Mouse (Mus musculus) midbrain, postnatal 0 days (tissue): Measurements from ENCODE around the gene Zfp513. TPM values are rescaled to one million over a fixed set of nuclear protein-coding genes. Genes with fewer than 3 reads are reported as not detected.

Source experiments
- ATAC-seq: fragments of 200-750 bp; cut with Nextera tagmentation; 2 replicates; pipeline ENCODE4 v1.8.0; 2017; ENCODE audit warnings: moderate number of reproducible peaks, mild to moderate bottlenecking, moderate TSS enrichment, moderate library complexity; ENCODE audit not compliant: low FRiP score
- DNase-seq: peaks from one replicate; pipeline ENCODE4 v3.0.0-alpha.2; 2015; ENCODE audit warnings: low spot score
- H3K27ac ChIP-seq: fragments of 300-500 bp; sonication (generic); 2 replicates; pipeline ENCODE4 v1.5.1; 2014; ENCODE audit warnings: low read depth, mild to moderate bottlenecking, low read length, mixed read lengths
- H3K27me3 ChIP-seq: fragments of 300-500 bp; sonication (generic); 2 replicates; pipeline ENCODE4 v1.6.1; 2014; ENCODE audit warnings: low read length, control low read depth, mixed read lengths; ENCODE audit not compliant: insufficient read depth
- H3K36me3 ChIP-seq: fragments of 300-500 bp; sonication (generic); 2 replicates; pipeline ENCODE4 v1.6.1; 2014; ENCODE audit warnings: low read length, control low read depth, mixed read lengths; ENCODE audit not compliant: insufficient read depth
- H3K4me1 ChIP-seq: fragments of 300-500 bp; sonication (generic); 2 replicates; pipeline ENCODE4 v1.6.1; 2014; ENCODE audit warnings: mild to moderate bottlenecking, control low read depth, antibody characterized with exemption, low read length, mixed read lengths; ENCODE audit not compliant: insufficient read depth
- H3K4me2 ChIP-seq: fragments of 300-500 bp; sonication (generic); 2 replicates; pipeline ENCODE4 v1.6.1; 2014; ENCODE audit warnings: low read depth, mild to moderate bottlenecking, low read length, mixed read lengths; ENCODE audit not compliant: poor library complexity, severe bottlenecking
- H3K4me3 ChIP-seq: fragments of 300-500 bp; sonication (generic); 2 replicates; pipeline ENCODE4 v1.5.1; 2014; ENCODE audit warnings: low read depth, mild to moderate bottlenecking, low read length, moderate library complexity
- H3K9ac ChIP-seq: fragments of 300-500 bp; sonication (generic); replicated peaks from 2 replicates; pipeline ENCODE4 v1.6.1; 2014; ENCODE audit warnings: mild to moderate bottlenecking, low read length, moderate library complexity, mixed read lengths; ENCODE audit not compliant: poor library complexity, severe bottlenecking
- H3K9me3 ChIP-seq: fragments of 300-500 bp; sonication (generic); 2 replicates; pipeline ENCODE4 v1.6.1; 2016; ENCODE audit warnings: low read length, control low read depth
- CTCF ChIP-seq: IDR thresholded peaks from 2 replicates; pipeline ENCODE4 v1.5.1; 2016; ENCODE audit warnings: antibody characterized with exemption, mild to moderate bottlenecking
- WGBS: fragments of 180-500 bp; shearing (Covaris S2); extraction: QIAGEN DNeasy Blood & Tissue Kit; methylation state at CpG from one replicate; pipeline ENCODE4 v1.1.7; 2014; 5-methylcytosine and 5-hydroxymethylcytosine counted together
- polyA plus RNA-seq: library from polyadenylated mRNA; unstranded; fragments of >200 nt; fragmentation: Nextera tagmentation; extraction: Ambion mirVana; gene quantifications from 2 replicates; pipeline ENCODE4 v1.2.1, GENCODE M21; 2015
- total RNA-seq: library from RNA; depleted of rRNA; stranded (reverse); fragments of >200 nt; gene quantifications from 2 replicates; pipeline ENCODE4 v1.2.3, GENCODE M21; 2014; rRNA removed

The Zfp513 gene
- total and polyA plus RNA-seq, 2 experiments from 2014 or later = 6.4 to 11.1 TPM

GRCm38 (mm10) chr5:31149781-31150180, 52.3 kb downstream of the Zfp513 start:
- Histone ChIP-seq H3K27ac (no peak overlapping the region), H3K4me1 (peaks cover 5% of the 10 kb centered on the region; the same call in 1 of the 2 replicates), H3K4me2 (no peak overlapping the region), H3K9ac (no peak overlapping the region), H3K36me3 (0 out of 2 replicates have a peak, but pooled peaks cover 2% of the 10 kb centered on the region), H3K4me3 (no peak overlapping the region), H3K9me3 (no peaks in the 10 kb centered on the region), H3K27me3 (no peaks in the 10 kb centered on the region)
- ATAC-seq (no peak), DNase-seq (no peak)
- 92% methylated on average over 4 of the region's 4 CpGs for WGBS
- no peak for TF ChIP-seq CTCF

Other genes with a start within 250 kb of the Zfp513 start
- 37.6 and 37.7 TPM in 2 replicates for gene Preb, start 241.9 kb downstream of the Zfp513 start, total RNA-seq
- 89.6 and 101 TPM in 2 replicates for gene Preb, start 241.9 kb downstream of the Zfp513 start, polyA plus RNA-seq
- gene Tcf23, start 233.6 kb downstream of the Zfp513 start, total RNA-seq = 0.05 TPM in 1 of 2 replicates, not detected in the other
- gene Tcf23, start 233.6 kb downstream of the Zfp513 start, polyA plus RNA-seq = 0.07 and 0.09 TPM in 2 replicates
- 138 and 155 TPM in 2 replicates for gene Atraid, start 154.0 kb downstream of the Zfp513 start, total RNA-seq
- 235 and 243 TPM in 2 replicates for gene Atraid, start 154.0 kb downstream of the Zfp513 start, polyA plus RNA-seq
- gene Slc5a6, start 153.4 kb downstream of the Zfp513 start, total RNA-seq = 43.8 and 44.9 TPM in 2 replicates
- gene Slc5a6, start 153.4 kb downstream of the Zfp513 start, polyA plus RNA-seq = 32.3 and 33.0 TPM in 2 replicates
- gene Cad, start 147.5 kb downstream of the Zfp513 start, total RNA-seq = 39.5 and 44.8 TPM in 2 replicates
- 6.7 and 7.8 TPM in 2 replicates for gene Cad, start 147.5 kb downstream of the Zfp513 start, polyA plus RNA-seq
- not detected in 2 replicates for gene Dnajc5g, start 96.0 kb downstream of the Zfp513 start, total RNA-seq
- gene Dnajc5g, start 96.0 kb downstream of the Zfp513 start, polyA plus RNA-seq = not detected in 2 replicates
- gene Slc30a3, start 94.1 kb downstream of the Zfp513 start, total RNA-seq = 19.3 and 24.1 TPM in 2 replicates
- gene Slc30a3, start 94.1 kb downstream of the Zfp513 start, polyA plus RNA-seq = 14.0 and 20.6 TPM in 2 replicates
- 0.33 TPM in 1 of 2 replicates, not detected in the other for gene Trim54, start 85.6 kb downstream of the Zfp513 start, total RNA-seq
- gene Trim54, start 85.6 kb downstream of the Zfp513 start, polyA plus RNA-seq = not detected in 2 replicates
- gene Ucn, start 63.5 kb downstream of the Zfp513 start, total RNA-seq = not detected in 2 replicates
- gene Ucn, start 63.5 kb downstream of the Zfp513 start, polyA plus RNA-seq = not detected in 2 replicates
- gene Mpv17, start 48.1 kb downstream of the Zfp513 start, total RNA-seq = 42.5 and 65.5 TPM in 2 replicates
- gene Mpv17, start 48.1 kb downstream of the Zfp513 start, polyA plus RNA-seq = 38.8 and 41.8 TPM in 2 replicates
- gene Gm29609, start 22.4 kb downstream of the Zfp513 start, total RNA-seq = 3.1 and 4.3 TPM in 2 replicates
- 1.9 and 2.2 TPM in 2 replicates for gene Gm29609, start 22.4 kb downstream of the Zfp513 start, polyA plus RNA-seq
- 45.2 and 46.4 TPM in 2 replicates for gene Gtf3c2, start 22.2 kb downstream of the Zfp513 start, total RNA-seq
- gene Gtf3c2, start 22.2 kb downstream of the Zfp513 start, polyA plus RNA-seq = 46.1 and 49.0 TPM in 2 replicates
- 88.3 and 95.2 TPM in 2 replicates for gene Snx17, start 9.1 kb downstream of the Zfp513 start, total RNA-seq
- 103 and 104 TPM in 2 replicates for gene Snx17, start 9.1 kb downstream of the Zfp513 start, polyA plus RNA-seq
- gene Eif2b4, start 8.9 kb downstream of the Zfp513 start, total RNA-seq = 29.7 and 34.0 TPM in 2 replicates
- 84.3 and 93.4 TPM in 2 replicates for gene Eif2b4, start 8.9 kb downstream of the Zfp513 start, polyA plus RNA-seq
- gene Ppm1g, start 18.4 kb upstream of the Zfp513 start, total RNA-seq = 87.0 and 95.6 TPM in 2 replicates
- 170 and 183 TPM in 2 replicates for gene Ppm1g, start 18.4 kb upstream of the Zfp513 start, polyA plus RNA-seq
- 120 and 126 TPM in 2 replicates for gene Nrbp1, start 38.6 kb upstream of the Zfp513 start, total RNA-seq
- 138 and 149 TPM in 2 replicates for gene Nrbp1, start 38.6 kb upstream of the Zfp513 start, polyA plus RNA-seq
- gene Gm9970, start 38.9 kb upstream of the Zfp513 start, total RNA-seq = not detected in 2 replicates
- 0.34 and 0.93 TPM in 2 replicates for gene Gm9970, start 38.9 kb upstream of the Zfp513 start, polyA plus RNA-seq
- gene Krtcap3, start 49.4 kb upstream of the Zfp513 start, total RNA-seq = 1.2 and 2.5 TPM in 2 replicates
- 1.5 and 3.4 TPM in 2 replicates for gene Krtcap3, start 49.4 kb upstream of the Zfp513 start, polyA plus RNA-seq
- gene Ift172, start 88.8 kb upstream of the Zfp513 start, total RNA-seq = 28.2 and 45.8 TPM in 2 replicates
- gene Ift172, start 88.8 kb upstream of the Zfp513 start, polyA plus RNA-seq = 16.5 and 17.7 TPM in 2 replicates
- 155 and 188 TPM in 2 replicates for gene Fndc4, start 93.8 kb upstream of the Zfp513 start, total RNA-seq
- gene Fndc4, start 93.8 kb upstream of the Zfp513 start, polyA plus RNA-seq = 103 and 118 TPM in 2 replicates
- gene Gckr, start 95.1 kb upstream of the Zfp513 start, total RNA-seq = 0.42 and 1.2 TPM in 2 replicates
- gene Gckr, start 95.1 kb upstream of the Zfp513 start, polyA plus RNA-seq = 0.85 and 1.0 TPM in 2 replicates